ENCODE assay signal across 8 mouse cellular contexts in genomic region chr5:114444368-114444692, GRCm38 (mm10). TPM values are rescaled to one million over a fixed set of nuclear protein-coding genes. Genes with fewer than 3 reads are reported as not detected.
DNase-seq lines count a peak whose midpoint lies in the region; ATAC-seq and TF ChIP-seq lines count a peak whose summit lies in the region.

No protein-coding gene starts in this region.

- WGBS in heart, embryonic 14.5 days: 1% methylated on average over 21 of the region's 21 CpGs
- under 1% methylated on average over 21 of the region's 21 CpGs for WGBS in forebrain, embryonic 16.5 days
- 0% methylated on average over 21 of the region's 21 CpGs for WGBS in liver, postnatal 0 days (ENCODE audit: insufficient replicate concordance)

- H3K36me3 ChIP-seq in heart, embryonic 14.5 days (ENCODE audit: control insufficient read depth, insufficient read depth, low read length): 0 out of 2 replicates have a peak, but pooled peaks cover 7% of the 10 kb centered on the region
- peaks cover 2% of the 10 kb centered on the region; the same call in 1 of the 2 replicates for H3K36me3 ChIP-seq in ES-E14 (ENCODE audit: control insufficient read depth, insufficient read depth, low read length, poor library complexity, severe bottlenecking)
- no peaks in the 10 kb centered on the region for H3K36me3 ChIP-seq in forebrain, embryonic 16.5 days (ENCODE audit: control insufficient read depth, insufficient read depth)
- no peaks in the 10 kb centered on the region; the same call in 1 of the 2 replicates for H3K36me3 ChIP-seq in liver, postnatal 0 days (replicated peaks; ENCODE audit: insufficient read depth, low read length)

- H3K4me3 ChIP-seq in heart, embryonic 14.5 days (ENCODE audit: control insufficient read depth in 1 of 2, insufficient read depth in 1 of 2, low read depth in 1 of 2, low read length in 2 of 2): peak overlapping the region; percentile 69 to 72
- H3K4me3 ChIP-seq in ES-E14 (ENCODE audit: insufficient read depth in 1 of 2, low read depth in 1 of 2, low read length in 2 of 2, poor library complexity in 1 of 2, severe bottlenecking in 1 of 2): peak overlapping the region; percentile 82 to 85
- peak overlapping the region; percentile 69 for H3K4me3 ChIP-seq in forebrain, embryonic 16.5 days (replicated peaks; ENCODE audit: low read length)
- peak overlapping the region; percentile 57 for H3K4me3 ChIP-seq in liver, postnatal 0 days (ENCODE audit: low read depth, low read length)

- no peak for TF ChIP-seq EP300 in liver, postnatal 0 days (IDR thresholded peaks at IDR 0.05; ENCODE audit: low read depth)

- H3K4me1 ChIP-seq in heart, embryonic 14.5 days (ENCODE audit: control insufficient read depth in 2 of 2, insufficient read depth in 2 of 2, low read length in 2 of 2): peaks cover 4 to 13% of the 10 kb centered on the region in 2 experiments
- peaks cover 0 to 7% of the 10 kb centered on the region in 2 experiments; a peak in 1 of 4 replicates for H3K4me1 ChIP-seq in ES-E14 (ENCODE audit: control insufficient read depth in 2 of 2, insufficient read depth in 2 of 2, low read length in 2 of 2, poor library complexity in 1 of 2)
- peaks cover 10% of the 10 kb centered on the region for H3K4me1 ChIP-seq in forebrain, embryonic 16.5 days (replicated peaks; ENCODE audit: control insufficient read depth, insufficient read depth, low read length)
- H3K4me1 ChIP-seq in liver, postnatal 0 days (ENCODE audit: insufficient read depth): peaks cover 11% of the 10 kb centered on the region; the same call in 1 of the 2 replicates

- no peaks in the 10 kb centered on the region for H3K9me3 ChIP-seq in heart, embryonic 14.5 days (ENCODE audit: control insufficient read depth, low read length)
- no peaks in the 10 kb centered on the region for H3K9me3 ChIP-seq in ES-E14 (ENCODE audit: control insufficient read depth, insufficient read depth, low read depth, low read length)
- H3K9me3 ChIP-seq in forebrain, embryonic 16.5 days (ENCODE audit: control insufficient read depth, low read length): no peaks in the 10 kb centered on the region
- H3K9me3 ChIP-seq in liver, postnatal 0 days (ENCODE audit: low read length): no peaks in the 10 kb centered on the region

- no peak for DNase-seq in heart, adult 11 months
- no peak for DNase-seq in ES-E14 (ENCODE audit: low read depth, low spot score)
- DNase-seq in liver, postnatal 0 days: no peak
- DNase-seq in frontal cortex, adult 2 months (ENCODE audit: extremely low spot score in 1 of 2, low spot score in 1 of 2): no peak
- no peak for DNase-seq in adrenal gland, postnatal 25 days
- DNase-seq in frontal cortex, postnatal 25 days (ENCODE audit: low spot score in 2 of 2): no peak

- H3K9ac ChIP-seq in heart, embryonic 14.5 days (ENCODE audit: low read length): peak overlapping the region; percentile 82
- H3K9ac ChIP-seq in ES-E14 (ENCODE audit: insufficient read depth, low read depth, low read length, poor library complexity, severe bottlenecking): peak overlapping the region; percentile 80
- H3K9ac ChIP-seq in forebrain, embryonic 16.5 days (replicated peaks; ENCODE audit: low read depth, low read length): peak overlapping the region; percentile 69
- H3K9ac ChIP-seq in liver, postnatal 0 days (replicated peaks): peak overlapping the region; percentile 45

- no peaks in the 10 kb centered on the region for H3K27me3 ChIP-seq in heart, embryonic 14.5 days (ENCODE audit: control insufficient read depth, insufficient read depth, low read length)
- no peaks in the 10 kb centered on the region for H3K27me3 ChIP-seq in forebrain, embryonic 16.5 days (replicated peaks; ENCODE audit: control insufficient read depth, insufficient read depth, low read length)
- H3K27me3 ChIP-seq in liver, postnatal 0 days (ENCODE audit: insufficient read depth, low read length): no peaks in the 10 kb centered on the region

- H3K4me2 ChIP-seq in heart, embryonic 14.5 days (ENCODE audit: low read length): peak overlapping the region; percentile 89
- peak overlapping the region; percentile 89 for H3K4me2 ChIP-seq in forebrain, embryonic 16.5 days (ENCODE audit: low read length)
- H3K4me2 ChIP-seq in liver, postnatal 0 days (ENCODE audit: low read depth, low read length): peak overlapping the region; percentile 88

- no peak overlapping the region for H3K27ac ChIP-seq in heart, embryonic 14.5 days (replicated peaks in 1 of 2; ENCODE audit: control insufficient read depth in 1 of 2, insufficient read depth in 1 of 2, low read depth in 2 of 2, low read length in 2 of 2)
- H3K27ac ChIP-seq in ES-E14 (ENCODE audit: insufficient read depth, low read depth, low read length, poor library complexity, severe bottlenecking): no peak overlapping the region
- H3K27ac ChIP-seq in forebrain, embryonic 16.5 days (ENCODE audit: low read length): no peak overlapping the region
- no peak overlapping the region for H3K27ac ChIP-seq in liver, postnatal 0 days (ENCODE audit: low read depth)

- ATAC-seq in heart, embryonic 14.5 days (ENCODE audit: insufficient number of reproducible peaks, insufficient read depth, low FRiP score, low read depth): no peak
- peak; percentile 27 for ATAC-seq in forebrain, embryonic 16.5 days
- no peak for ATAC-seq in liver, postnatal 0 days

- in situ Hi-C loops in ES-E14 (cut with MboI; ENCODE audit: low sequenced_read_pairs in 2 of 2, unreplicated experiment in 2 of 2): no loop called here

- TF ChIP-seq CTCF in liver, postnatal 0 days (IDR thresholded peaks at IDR 0.05; ENCODE audit: low read depth): no peak

TF ChIP-seq in ES-E14, 5 proteins besides CTCF, POLR2A, EP300 and RAD21:
- TF ChIP-seq CHD2 (IDR thresholded peaks at IDR 0.05; ENCODE audit: low read depth, low read length): no peak
- TF ChIP-seq ZC3H11A (IDR thresholded peaks at IDR 0.05; ENCODE audit: borderline replicate concordance, low read depth, low read length): no peak
- no peak for TF ChIP-seq ZNF384 (IDR thresholded peaks at IDR 0.05; ENCODE audit: low read depth, low read length)
- no peak for TF ChIP-seq MAFK (IDR thresholded peaks at IDR 0.05; ENCODE audit: insufficient read depth, low read depth, low read length)
- TF ChIP-seq HCFC1 (IDR thresholded peaks at IDR 0.05; ENCODE audit: borderline replicate concordance, insufficient read depth, low read length): no peak

RNA-seq across cellular contexts. Expression of gene Mvk, which starts 0.3 kb away (rescaled TPM):
- 15.3 and 18.6 TPM in 2 replicates for polyA plus RNA-seq in heart, embryonic 14.5 days (2014; fragmentation: Nextera tagmentation; extraction: Ambion mirVana)
- 32.5 and 35.8 TPM in 2 replicates for total RNA-seq in ES-E14 (2012; rRNA removed)
- polyA plus RNA-seq in forebrain, embryonic 16.5 days (2015; fragmentation: Nextera tagmentation; extraction: Ambion mirVana): 44.0 and 48.1 TPM in 2 replicates
- polyA plus RNA-seq in liver, postnatal 0 days (2015; fragmentation: Nextera tagmentation; extraction: Ambion mirVana): 9.4 and 10.7 TPM in 2 replicates
- polyA plus RNA-seq in frontal cortex, adult 2 months (2012; rRNA removed): 35.8 and 38.1 TPM in 2 replicates
- 39.9 and 43.2 TPM in 2 replicates for total RNA-seq in adrenal gland, postnatal 25 days (2021)

RNA-seq across cellular contexts. Expression of gene Mmab, which starts 0.5 kb away (rescaled TPM):
- polyA plus RNA-seq in heart, embryonic 14.5 days (2014; fragmentation: Nextera tagmentation; extraction: Ambion mirVana): 22.1 and 22.7 TPM in 2 replicates
- 11.0 and 16.3 TPM in 2 replicates for total RNA-seq in ES-E14 (2012; rRNA removed)
- polyA plus RNA-seq in forebrain, embryonic 16.5 days (2015; fragmentation: Nextera tagmentation; extraction: Ambion mirVana): 20.1 and 27.7 TPM in 2 replicates
- polyA plus RNA-seq in liver, postnatal 0 days (2015; fragmentation: Nextera tagmentation; extraction: Ambion mirVana): 3.8 and 4.5 TPM in 2 replicates
- 31.1 and 31.4 TPM in 2 replicates for polyA plus RNA-seq in frontal cortex, adult 2 months (2012; rRNA removed)
- 21.6 and 26.5 TPM in 2 replicates for total RNA-seq in adrenal gland, postnatal 25 days (2021)
